Mouse (Mus musculus): ENCODE results near the gene Apoc1.

GRCm38 (mm10) chr7:19726541-19726940 lies 34.1 kb upstream of the Apoc1 start:
- no peak for TF ChIP-seq CTCF (IDR thresholded peaks at IDR 0.05; ENCODE audit: extremely low read depth, insufficient read length, insufficient replicate concordance, low read depth, low read length)
- no peak for TF ChIP-seq POLR2A (IDR thresholded peaks at IDR 0.05; ENCODE audit: low read depth, low read length)

All from small intestine, adult 2 months (tissue).